Mouse (Mus musculus): Measurements from ENCODE around the gene Elmo1. TPM values are rescaled to one million over a fixed set of nuclear protein-coding genes. Genes with fewer than 3 reads are reported as not detected.

The Elmo1 gene
- total RNA-seq, 4 experiments from 2014 or later, result 7.0 to 9.4 (median 7.7) TPM

DNA sequence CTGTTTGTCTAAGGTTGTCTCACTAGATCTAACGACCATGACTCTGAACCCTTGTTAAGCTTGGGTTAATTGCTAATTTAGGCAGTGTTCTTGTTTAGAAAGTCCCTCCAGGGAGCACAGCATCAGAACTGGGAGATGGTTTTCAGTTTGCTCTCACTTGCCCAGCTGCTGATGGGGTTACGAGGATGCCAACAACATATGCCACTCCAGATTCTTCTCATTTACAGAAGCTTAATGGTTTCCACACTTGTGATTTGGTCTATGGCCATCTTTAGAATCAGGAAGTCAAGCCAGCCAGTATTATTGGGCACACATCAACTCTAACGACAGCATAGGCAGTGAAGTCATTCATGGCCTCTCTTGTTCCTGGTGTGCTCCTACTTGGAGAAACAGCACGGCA is 427.3 kb downstream of the Elmo1 start:
- no peak for DNase-seq (ENCODE audit: low spot score)

DNA sequence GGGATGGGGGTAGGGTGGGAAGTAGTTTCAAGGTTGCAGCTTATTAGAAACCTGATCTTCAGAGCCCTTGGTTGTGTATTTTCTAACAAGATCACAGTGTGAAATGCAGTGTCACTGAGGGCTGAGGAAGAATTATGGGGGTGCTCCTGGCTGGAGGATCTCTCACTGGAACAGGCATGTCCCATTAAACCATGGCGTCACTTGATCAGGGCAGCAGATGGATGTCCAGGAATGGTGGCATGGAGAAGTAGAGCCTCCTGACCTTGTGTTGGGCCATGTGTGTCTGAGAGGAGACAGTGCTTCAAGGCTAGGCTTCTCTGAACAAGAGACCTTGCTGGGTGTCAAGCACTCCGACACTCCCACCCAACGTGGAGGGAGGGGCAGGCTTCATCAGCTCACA is 431.1 kb downstream of the Elmo1 start:
- no peak for DNase-seq (ENCODE audit: low spot score)

DNA sequence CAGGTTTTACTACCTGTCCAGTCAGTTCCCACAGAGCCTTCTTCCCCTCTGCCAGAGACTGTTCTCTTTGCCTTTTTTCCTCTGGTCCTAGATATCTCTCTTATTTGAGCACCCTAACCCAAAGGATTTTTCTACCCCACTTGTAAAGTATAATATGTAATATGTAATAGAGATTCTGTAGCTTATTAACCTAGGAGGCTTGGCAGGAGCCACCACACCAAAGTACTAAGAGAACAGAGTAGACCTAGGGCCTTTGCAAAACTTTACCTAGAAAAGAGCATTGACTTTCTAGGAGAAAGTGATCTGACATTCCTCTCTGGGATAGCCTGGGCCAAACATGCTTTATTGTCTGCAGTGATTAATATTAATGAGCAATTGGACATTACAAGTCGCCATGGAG is 433.3 kb downstream of the Elmo1 start:
- no peak for DNase-seq (ENCODE audit: low spot score)

DNA sequence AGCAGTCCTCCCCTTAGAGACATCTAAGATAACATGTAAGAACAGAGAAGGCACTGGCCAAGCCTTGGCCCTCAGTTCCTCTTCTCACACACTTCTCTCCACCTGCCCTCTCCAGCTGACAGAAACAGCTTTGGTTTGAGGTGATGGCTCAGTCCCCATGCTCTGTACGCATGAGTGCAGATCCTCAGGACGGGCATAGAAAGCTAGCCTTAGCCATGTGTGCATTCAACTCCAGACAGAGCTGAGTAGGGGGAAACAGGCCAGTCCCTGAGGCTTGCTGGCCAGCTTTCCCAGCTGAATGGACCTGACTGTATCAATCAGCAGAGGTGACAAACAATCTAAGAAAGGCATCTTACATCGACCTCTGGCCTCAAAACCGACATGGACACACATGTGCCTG is 435.4 kb downstream of the Elmo1 start:
- no peak for DNase-seq (ENCODE audit: low spot score)

DNA sequence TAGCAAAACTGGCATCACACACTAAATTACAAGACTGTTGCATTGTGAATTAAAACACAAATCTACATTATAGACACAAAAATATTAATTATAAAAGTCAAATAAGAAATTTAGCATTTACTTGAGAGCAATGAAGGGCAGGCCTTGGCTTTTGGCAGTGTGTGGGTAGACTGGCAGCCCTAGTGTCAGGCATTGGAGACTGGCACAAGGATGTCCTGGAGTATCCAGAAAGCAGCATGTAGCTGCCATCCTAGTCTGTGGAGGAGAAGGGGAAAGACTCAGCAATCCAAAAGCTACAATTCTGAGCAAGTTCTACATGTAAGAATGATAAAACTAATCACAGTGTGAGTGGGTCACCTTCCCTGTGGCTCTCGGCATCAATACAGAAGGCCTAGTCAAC is 446.7 kb downstream of the Elmo1 start:
- no peak for DNase-seq (ENCODE audit: low spot score)

DNA sequence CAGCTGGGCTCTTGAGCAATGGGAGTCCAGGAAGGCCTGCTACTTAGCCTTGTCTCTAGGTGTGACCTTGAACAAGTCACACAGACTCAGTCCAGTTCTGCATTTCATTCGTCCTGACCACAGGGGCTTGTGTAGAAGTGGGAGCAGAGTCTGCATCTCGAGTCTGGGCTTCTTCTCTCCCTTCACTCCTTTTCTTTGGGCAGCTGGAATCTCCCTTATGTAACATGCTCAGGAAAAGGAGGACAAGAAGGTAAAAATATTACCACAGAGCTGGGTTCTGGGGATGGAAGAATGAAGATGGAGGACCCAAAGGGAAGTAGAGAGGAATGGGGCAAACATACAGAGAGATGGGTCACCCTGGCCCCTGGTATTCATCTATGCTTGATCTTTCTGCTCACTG is 447.1 kb downstream of the Elmo1 start:
- no peak for DNase-seq (ENCODE audit: low spot score)

DNA sequence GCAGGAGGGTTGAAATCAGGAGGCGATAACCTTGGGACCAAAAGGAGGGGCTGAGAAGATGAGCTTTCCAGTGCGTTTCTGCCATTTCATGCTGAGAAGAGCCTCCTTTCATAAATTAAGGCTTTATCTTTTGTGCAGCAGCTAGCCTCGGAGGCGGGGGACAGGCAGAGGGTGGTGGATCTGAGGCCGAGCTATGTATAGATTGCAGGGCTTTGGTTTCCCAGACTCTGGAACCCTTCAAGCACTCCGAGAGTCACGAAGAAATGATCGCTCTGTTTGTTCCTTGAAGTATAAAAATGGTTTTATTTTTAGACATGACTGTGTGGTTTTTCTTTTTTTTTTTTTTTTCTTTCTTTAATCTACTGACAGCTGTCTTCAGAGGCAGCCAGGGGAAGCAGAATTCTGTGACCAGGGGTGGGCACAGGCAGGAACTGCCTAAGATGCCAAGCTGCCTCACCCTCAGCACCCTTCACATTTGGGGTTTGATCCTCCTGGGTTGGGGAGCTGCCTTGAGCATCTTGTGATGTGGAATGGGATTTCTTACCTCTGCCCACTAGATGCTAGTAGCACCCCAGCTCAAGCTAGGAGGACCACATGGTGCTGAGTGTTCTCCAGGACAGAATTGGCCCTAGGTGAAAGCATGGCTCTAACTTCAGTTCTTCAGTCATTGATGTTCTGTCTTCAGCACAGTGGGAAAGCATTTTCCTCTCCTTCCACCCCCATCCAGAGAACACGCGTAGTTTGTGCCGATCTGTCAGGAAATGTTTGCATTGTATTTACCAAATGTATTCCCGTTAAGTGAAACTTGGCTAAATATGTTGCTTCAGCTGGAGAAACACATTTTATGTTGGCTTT is 448.0 kb downstream of the Elmo1 start:
- DNase-seq (ENCODE audit: low spot score), result no peak

DNA sequence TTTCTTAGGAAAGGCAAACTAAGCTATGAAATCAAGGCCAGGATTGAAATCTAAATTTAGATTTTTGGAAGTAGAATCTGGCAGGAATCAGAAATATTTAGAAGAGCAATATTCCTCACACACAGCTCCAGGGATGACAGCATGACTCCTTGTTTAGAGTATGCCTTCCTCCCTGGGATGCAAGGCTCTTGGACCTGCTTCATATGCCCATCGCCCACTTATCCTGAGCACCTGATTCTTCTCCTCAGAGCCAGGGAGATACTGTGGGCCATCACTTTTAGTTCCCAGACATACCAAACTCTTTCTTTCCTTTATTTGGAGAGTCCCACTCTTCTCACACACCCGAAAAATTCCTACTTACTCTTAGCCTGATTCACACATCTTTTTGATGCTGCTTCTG is 449.2 kb downstream of the Elmo1 start:
- DNase-seq (ENCODE audit: low spot score), result no peak

DNA sequence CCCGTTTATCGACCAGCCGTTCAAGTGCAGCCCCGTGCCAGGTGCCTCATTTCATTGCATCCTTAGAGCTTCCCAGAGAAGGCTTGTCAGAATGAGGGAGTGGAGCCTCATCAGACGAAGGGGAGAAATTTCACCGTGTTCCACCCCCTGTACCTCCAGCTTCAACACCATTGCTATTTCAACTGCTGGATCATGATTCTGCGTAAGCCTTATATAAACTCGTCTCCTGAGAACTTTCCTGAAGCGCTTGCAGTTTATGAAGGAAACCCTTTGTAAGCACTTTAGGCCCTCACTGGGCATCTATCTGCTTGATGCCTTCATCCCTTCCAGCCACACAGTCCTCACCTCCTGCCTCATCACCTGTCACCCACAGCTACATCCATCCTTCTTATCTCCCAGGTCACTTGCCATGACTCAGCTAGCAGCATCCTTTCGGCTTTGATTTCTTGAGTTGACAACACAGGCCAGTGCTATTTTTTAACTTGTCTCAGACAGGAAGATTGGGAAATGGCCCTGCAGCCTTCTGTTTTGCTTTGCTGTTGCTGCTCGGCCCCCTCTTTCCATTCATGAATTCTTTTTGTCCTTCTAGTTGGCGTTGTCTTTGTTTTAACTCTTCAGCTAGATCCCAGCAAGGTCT is 456.3 kb downstream of the Elmo1 start:
- DNase-seq (ENCODE audit: low spot score), result no peak

DNA sequence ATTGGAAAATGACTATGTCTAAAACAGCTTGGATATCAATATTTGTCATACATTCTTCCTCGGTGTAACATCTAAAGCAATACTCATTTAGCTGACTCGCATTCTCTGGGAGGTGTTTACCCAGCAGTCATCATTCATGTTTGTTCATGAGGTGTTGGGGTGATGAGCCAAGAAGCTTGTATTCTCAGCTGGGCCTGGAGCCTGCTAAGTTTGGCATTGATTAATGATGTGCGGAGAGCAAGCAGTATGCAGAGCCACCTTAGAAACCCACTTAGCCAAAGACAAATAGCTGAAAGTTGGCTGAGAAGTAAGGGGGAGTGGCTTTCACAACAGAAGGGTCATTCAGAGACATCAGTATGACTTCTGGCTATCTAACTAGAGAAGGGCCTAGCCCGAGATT is 459.6 kb downstream of the Elmo1 start:
- no peak for DNase-seq (ENCODE audit: low spot score)

DNA sequence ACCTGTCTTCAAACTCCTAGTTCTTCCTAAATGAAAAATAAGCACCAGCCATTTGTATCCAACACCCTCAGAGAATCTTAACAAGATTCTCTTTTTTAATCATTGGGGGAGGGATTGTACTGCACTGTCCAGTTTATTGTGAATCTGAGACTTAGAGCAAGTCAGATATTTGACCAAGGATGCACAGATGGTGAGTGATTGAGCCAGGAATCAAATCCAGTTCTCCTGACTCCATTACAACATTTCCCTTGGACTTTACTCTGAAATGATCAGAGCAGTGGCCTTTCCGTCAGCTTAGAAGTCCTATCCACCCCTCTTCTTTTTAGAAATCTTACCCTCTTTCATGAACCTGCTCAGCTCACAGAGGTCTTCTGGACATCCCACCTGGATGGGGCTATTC is 461.2 kb downstream of the Elmo1 start:
- no peak for DNase-seq (ENCODE audit: low spot score)

DNA sequence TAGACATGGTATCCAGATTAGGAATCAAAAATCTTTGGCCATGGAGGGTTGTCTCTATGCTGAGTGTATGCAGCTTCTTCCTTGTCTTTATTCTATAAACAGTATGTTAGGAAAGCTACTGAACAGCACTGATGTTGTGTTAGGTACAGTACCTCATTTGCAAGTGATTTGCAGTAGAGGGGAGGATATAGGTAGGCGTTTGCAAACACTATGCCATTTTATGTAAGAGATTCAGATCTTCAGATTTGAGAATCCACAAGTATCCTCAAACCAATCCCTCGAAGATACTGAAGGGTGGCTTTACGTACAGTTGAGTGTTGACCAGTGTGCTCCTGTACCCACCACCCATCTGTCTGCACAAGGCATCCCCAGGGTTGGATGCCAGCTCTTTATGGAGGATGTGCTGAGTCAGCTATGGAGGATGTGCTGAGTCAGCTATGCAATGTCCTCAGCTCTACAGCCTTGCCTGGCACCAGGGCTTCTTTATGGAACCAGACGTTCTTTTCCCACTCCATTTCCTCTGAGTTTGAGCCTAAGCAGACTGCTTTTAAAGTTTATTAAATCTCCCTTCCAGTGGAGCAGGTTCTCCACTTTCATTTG is 465.6 kb downstream of the Elmo1 start:
- DNase-seq (ENCODE audit: low spot score), result no peak

DNA sequence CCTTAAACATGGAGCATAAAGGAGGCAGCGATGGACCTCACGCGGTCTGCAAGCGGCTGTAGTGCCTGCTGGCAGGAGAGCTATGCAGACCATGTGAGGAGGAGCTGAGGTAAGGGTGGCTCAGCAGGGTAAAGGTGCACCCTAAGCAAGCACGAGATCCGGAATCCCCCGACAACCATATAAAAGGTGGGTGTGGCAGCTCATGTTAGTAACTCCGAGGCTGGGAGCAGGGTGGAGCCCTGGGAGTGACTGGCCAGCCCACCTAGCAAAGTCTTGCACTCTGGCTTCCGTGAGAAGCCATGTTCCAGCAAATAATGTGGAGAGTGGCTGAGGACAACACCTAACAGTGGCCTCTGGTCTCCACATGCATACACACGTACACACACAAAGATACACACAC is 466.3 kb downstream of the Elmo1 start:
- no peak for DNase-seq (ENCODE audit: low spot score)

DNA sequence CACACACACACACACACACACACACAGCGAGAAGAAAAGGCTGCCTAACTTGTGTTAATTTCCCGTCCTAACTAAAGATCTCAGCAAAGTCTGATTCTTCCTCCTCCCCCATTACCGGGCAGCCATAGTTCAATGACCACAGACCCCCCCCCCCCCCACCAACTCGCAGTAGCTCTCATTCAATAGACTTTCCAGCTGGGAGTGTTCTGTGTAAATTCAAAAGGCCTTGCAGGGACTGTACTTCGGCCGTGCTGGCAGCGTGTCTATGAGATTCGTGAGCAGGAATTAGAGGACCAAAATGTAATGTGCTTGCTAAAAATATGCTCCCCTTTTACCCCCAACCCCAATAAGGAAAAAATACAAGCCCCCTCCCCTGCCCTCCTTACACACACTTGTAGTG is 466.8 kb downstream of the Elmo1 start:
- DNase-seq (ENCODE audit: low spot score), result no peak

DNA sequence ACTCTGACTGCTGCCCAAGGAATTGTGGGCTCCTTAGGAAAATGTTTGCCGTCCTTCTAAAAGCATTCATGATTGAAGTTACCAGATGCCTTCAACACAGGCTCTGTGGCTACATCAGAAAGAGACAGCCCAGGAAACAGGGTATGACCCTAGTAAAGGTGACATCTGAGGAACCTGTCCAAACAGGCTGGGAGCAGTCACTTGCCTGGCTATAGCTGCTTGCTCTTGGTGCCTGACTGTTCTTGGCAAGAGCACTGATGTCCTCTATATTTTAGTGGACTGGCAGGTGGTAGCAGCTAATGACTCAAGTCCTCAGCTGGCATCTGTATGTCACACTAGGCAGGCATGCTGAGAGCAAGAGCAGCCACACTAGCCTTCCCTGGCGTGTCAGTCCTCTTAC is 468.0 kb downstream of the Elmo1 start:
- DNase-seq (ENCODE audit: low spot score), result no peak

DNA sequence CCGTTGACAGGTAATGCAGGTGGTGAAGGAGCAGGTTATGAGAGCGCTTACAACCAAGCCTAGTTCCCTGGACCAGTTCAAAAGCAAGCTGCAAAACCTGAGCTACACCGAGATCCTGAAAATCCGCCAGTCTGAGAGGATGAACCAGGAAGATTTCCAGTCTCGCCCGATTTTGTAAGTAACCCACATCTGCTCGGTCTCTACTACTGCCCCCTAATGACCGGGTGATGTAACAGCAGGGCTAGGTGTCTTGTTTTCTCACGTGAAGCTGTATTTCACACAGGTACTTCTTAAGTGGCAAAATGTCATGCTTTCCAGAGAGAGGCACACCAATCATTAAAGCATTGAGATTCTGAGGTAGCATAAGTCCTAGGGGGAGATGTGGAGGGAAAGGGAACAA is 474.0 kb downstream of the Elmo1 start:
- DNase-seq (ENCODE audit: low spot score), result no peak

DNA sequence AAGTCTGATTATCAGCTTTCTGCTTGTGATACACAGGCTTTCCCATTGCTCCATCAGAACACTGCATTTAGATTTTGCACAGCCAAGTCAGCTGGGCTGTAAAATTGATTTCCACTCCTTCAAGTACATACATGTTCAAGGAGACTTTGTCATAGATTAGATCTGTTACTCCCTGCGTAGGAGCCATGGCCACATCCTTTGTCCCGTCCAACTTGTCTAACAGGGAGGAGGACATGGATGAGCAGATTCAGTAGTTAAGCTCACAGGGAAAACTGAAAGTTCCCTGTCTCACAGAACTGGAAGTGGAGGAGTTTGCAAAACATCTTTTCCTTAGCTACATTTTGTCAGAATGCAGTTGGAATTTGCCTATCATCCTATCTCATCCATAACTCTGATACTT is 484.8 kb downstream of the Elmo1 start:
- DNase-seq (ENCODE audit: low spot score), result no peak

DNA sequence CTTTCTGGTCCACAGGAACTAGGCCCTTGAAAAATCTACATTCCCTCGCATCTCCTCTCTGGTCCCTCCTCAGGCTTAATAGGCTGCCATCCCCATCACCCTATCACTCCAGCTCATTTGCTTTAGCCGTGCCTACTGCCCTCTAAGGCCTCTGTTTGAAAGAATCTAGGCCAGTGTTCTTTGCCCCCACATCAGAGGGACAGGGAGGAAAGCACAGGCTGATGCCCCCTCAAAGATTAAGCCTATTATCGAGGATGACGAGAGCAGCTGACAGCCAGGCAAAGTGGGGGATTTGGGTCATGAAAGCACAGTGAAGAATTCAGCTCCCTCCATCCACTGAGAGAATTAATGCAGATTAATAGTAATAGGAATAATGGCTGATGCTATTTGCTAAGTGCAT is 495.5 kb downstream of the Elmo1 start:
- DNase-seq (ENCODE audit: low spot score), result no peak

DNA sequence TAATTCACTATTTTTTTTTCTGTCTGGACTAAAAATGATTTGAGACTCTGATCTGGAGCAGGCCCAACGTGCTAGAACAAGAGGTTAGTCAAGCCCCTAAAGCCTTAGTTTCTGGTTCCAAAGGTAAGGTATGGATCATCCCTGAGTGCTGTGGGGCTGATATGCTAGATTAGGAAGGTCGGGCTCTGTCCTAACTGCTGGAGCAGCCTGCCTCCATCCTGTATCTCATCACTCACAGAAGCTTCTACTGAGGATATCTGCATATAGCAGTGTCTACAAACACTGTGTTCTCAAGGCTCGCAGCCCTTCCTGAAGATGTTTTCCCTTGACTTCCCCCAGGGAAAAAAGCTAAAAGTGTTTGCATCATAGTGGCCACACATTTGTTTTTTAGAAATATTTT is 496.1 kb downstream of the Elmo1 start:
- no peak for DNase-seq (ENCODE audit: low spot score)

DNA sequence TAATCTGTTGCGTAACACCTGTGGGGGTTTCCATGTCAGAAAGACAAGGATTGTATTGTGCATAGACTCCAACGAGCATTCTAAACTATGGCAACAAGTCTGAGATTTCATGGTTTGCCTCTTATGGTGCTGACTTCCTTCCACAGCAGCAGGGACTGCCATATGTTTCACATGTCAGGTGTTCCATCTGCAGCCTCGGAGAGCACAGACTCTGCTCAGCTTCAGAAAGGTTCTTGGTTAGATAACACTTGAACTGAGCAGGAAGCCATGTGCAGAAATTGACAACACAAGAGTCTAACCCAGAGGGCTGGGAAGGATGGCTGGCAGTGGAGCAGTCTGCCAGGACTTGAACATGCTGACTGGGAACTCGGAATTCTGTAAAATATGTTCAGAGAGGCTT is 500.6 kb downstream of the Elmo1 start:
- no peak for DNase-seq (ENCODE audit: low spot score)

DNA sequence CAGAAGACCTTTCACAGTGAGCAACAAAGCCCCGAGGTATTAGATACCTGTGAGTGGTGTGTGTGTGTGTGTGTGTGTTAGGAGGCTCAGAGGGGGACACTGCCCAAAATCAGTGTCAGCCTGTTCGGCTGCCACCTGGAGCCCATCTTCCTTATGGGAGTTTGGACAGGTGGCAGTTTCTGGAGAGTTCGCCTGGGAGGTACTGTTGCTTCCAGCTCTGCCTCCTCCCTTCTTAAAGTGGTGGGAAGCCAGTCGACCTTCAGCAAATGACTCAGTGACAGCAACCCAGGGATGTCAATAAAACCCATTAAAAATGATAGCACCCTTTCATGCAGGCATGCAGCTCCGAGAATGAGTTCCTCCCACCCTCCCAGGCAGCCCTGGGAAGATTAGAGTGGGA is 506.9 kb downstream of the Elmo1 start:
- DNase-seq (ENCODE audit: low spot score), result no peak

DNA sequence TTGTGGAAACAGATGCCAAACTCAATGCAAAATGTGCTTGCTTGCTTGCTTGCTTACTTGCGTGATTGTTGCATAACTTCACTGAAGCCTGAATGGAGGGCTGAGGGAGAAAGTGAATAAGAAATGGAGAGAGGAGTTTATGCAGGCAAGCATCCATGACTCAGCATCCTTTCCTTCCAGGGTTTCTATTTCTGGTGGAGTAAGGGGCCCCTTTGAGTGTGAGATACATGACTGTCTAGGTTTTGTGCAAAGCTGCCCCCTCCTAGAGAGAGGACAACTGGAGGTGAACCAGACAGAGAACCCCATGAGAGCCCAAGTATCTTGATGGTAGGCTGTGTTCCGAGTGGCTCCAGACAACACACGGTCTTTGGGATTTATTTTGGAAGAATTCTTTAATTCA is 508.2 kb downstream of the Elmo1 start:
- DNase-seq (ENCODE audit: low spot score), result peak; percentile 4

DNA sequence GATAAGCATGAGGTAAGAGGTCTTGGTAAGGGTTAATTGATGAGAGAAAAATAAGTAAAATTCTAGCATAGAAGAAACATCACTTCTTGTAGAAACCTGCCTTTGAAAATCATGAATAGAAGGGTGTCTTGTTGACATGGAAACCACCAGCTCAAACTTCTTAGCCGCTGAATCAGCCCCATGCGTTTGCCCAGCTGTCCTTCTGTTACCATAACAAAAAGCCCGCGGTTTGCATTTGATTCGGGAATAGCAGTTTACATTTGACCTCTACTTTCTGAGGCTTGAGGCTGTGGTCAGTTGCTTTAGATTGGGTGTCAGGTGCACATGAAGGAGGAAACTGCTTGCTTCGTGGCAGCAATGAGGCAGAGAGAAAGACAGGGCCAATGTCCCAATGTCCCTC is 509.9 kb downstream of the Elmo1 start:
- DNase-seq (ENCODE audit: low spot score), result no peak
